Mouse (Mus musculus): ENCODE data around the gene Ppp1r10. TPM values are rescaled to one million over a fixed set of nuclear protein-coding genes. Genes with fewer than 3 reads are reported as not detected.
"Not testable (repeated sequence)": the region's sequence is repeated elsewhere in the genome, so short reads cannot be mapped to it uniquely, and the experiment has no call there.

Gene Ppp1r10
- total RNA-seq, 2 experiments from 2014 or later: 68.3 to 74.5 TPM

DNA sequence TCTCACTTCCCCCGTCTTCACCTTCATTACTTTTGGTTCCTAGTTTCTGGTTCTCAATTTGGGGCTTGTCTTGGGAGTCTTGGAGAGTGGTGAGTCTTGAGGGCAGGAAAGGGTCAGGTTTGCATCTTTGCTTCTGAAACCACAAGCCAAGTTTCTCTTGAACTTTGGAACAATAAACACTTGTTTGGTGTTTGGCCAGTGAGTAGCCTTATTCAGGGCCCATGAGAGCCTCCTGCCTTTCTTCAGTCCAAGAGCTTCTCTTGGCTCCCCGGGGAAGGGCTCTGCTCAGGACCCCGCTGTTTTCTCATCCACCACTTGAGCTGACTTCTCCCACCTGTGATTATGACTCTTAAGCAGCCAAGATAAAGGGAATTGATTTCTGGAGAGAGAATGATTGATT lies 6.3 kb downstream of the Ppp1r10 start:
- DNase-seq (ENCODE audit: low spot score in 2 of 2): no peak

GRCm38 (mm10) chr17:35923281-35923680 lies 7.0 kb downstream of the Ppp1r10 start:
- no peak for DNase-seq (ENCODE audit: low spot score in 2 of 2)

DNA sequence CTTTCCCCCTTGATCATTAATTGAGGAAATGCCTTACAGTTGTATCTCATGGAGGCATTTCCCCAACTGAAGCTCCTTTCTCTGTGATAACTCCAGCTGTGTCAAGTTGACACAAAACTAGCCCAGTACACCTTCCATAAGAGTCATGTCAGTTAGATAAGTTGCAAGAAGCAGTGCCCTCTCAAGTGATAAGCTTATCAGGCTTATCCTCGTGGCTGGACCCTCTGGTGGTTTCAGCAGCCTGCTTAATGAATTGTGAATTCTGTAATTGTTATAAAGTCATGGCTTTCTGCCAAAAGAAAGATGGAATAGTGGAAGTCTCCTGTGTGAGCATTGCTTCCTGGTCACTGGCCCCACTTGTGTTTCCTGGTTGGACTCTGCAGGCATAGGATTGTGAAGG lies 11.2 kb downstream of the Ppp1r10 start:
- DNase-seq (ENCODE audit: low spot score in 2 of 2): no peak

DNA sequence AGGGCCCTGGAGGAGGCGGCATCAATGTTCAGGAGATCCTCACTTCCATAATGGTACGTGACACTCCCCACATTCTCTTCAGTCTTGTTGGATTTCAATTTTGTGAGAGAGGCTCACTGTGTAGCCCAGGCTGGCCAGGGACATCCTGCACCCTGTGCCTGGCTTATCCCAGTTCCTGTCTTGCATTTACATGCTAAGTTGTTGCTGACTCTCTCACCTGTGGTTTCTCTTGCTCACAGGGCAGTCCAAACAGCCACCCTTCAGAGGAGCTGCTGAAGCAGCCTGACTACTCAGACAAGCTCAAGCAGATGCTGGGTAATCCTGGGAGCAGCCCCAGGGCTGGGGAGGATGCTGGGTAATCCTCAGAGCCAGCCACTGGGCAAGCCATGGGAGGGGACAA lies 13.3 kb downstream of the Ppp1r10 start:
- DNase-seq (ENCODE audit: low spot score in 2 of 2): no peak

DNA sequence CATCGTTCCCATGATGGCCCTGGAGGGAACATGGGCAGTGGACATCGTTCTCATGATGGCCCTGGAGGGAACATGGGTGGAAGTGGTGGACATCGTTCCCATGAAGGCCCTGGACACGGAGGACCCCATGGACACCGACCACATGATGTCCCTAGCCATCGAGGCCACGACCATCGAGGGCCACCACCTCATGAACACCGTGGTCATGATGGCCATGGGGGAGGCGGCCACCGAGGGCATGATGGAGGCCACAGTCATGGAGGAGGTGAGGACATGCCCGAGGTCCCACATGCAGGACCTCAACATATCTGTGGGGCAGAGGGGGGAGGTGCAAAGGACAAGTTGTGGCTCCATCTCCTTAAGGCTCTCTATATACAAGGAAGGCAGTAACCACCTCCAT lies 14.4 kb downstream of the Ppp1r10 start:
- no peak for DNase-seq (ENCODE audit: low spot score in 2 of 2)

DNA sequence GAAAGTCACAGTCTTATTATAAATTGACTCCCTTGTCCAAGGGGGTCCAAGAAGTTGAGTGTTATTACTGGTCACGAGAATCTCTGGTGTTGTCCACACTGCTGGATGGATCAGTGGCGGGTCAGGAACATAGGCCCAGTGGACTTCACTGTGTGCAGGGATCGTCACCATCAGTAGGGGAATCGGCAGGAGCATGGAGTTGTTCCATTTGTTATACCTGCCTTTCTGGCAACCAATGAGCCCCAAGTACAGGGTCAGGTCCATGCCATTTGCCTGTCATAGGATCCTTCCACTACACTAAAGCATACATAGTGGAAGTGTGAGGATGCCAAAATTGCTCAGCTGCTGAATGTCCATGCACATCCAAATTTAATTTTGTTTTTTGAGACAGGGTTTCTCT lies 16.4 kb downstream of the Ppp1r10 start:
- no peak for DNase-seq (ENCODE audit: low spot score in 2 of 2)

DNA sequence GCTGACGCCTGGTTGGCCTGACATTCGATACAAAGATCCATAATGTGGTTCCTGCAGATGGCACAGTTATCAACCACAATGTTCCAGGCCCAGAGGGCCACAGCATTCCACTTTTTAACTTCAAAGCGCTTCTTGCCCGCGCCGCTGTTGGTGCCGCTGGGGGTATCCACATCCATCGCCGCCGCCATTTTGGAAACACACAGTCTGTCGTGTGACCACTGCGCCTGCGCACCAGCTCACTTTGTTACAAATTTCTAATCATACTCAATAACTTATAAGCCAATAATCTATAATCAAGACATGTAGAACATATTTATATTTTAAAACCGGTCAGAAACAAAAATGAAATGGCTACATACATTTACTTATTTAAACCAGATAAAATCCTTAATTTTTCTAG lies 19.5 kb downstream of the Ppp1r10 start:
- not testable (repeated sequence) for DNase-seq (ENCODE audit: low spot score in 2 of 2)

DNA sequence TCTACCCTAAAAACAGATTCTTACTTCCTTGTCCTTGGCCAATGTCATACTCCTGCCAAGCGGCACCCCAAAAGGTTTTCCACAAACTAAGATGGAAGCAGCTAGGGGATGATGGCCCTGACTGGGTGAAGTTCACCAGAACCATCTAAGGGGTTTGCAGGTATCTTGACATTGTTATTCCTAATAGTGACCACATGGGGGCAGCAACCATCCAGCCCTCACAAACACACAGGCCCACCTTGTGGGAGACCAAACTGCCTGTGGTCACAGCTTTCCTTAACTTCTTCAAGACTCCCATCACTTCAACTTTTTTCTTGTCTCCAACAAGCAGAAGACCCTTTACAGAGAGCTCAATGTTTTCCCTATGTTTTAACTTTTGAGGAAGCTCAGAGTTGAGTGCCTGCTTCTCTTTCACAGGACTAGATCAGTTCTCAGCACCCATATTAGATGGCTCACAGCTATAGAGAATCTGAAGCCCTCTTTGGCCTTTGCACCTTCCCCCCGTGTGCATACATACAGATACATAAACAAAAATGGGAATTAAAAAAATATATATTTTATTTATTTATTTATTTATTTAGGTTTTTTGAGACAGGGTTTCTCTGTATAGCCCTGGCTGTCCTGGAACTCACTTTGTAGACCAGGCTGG lies 21.6 kb downstream of the Ppp1r10 start:
- DNase-seq (ENCODE audit: low spot score in 2 of 2): no peak

DNA sequence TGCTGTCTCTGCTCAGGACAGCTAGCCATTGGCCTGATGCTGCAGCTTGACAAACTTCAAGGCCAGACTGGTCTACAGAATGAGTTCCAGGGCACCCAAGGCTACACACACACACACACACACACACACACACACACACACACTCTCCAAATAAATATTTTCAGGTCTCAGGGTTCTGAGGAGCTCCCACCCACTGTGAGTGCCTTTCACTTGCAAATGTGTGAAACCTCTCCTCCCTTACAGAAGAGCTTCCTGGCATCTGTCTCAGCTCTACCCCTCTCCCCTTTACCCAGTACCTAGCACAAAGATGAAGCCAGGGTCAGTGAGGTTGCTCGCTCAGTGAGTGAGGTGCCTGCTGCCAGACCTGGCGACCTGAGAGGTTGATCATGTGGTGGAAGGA lies 22.9 kb downstream of the Ppp1r10 start:
- no peak for DNase-seq (ENCODE audit: low spot score in 2 of 2)

DNA sequence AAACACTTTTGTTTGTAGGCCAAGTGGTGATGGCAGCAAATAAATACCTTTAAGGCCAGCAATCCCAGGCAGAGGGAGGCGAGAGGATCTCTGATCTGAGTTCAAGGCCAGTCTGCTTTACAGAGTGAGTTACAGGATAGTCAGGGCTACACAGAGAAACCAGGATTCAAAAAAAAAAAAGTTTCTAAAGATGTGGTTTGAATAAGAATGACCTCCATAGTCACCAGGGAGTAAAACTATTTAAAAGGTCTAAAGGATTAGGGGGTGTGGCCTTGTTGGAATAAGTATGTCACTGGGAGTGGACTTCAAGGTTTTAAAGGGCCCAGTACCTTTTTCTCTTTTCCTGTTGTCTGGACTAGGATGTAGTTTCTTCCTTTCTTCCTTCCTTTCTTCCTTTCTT lies 23.7 kb downstream of the Ppp1r10 start:
- DNase-seq (ENCODE audit: low spot score in 2 of 2): no peak

GRCm38 (mm10) chr17:35950946-35951345 lies 34.7 kb downstream of the Ppp1r10 start:
- not testable (repeated sequence) for DNase-seq (ENCODE audit: low spot score in 2 of 2)

GRCm38 (mm10) chr17:35952559-35952958 lies 36.3 kb downstream of the Ppp1r10 start:
- not testable (repeated sequence) for DNase-seq (ENCODE audit: low spot score in 2 of 2)

GRCm38 (mm10) chr17:35954665-35955064 lies 38.4 kb downstream of the Ppp1r10 start:
- no peak for DNase-seq (ENCODE audit: low spot score in 2 of 2)

DNA sequence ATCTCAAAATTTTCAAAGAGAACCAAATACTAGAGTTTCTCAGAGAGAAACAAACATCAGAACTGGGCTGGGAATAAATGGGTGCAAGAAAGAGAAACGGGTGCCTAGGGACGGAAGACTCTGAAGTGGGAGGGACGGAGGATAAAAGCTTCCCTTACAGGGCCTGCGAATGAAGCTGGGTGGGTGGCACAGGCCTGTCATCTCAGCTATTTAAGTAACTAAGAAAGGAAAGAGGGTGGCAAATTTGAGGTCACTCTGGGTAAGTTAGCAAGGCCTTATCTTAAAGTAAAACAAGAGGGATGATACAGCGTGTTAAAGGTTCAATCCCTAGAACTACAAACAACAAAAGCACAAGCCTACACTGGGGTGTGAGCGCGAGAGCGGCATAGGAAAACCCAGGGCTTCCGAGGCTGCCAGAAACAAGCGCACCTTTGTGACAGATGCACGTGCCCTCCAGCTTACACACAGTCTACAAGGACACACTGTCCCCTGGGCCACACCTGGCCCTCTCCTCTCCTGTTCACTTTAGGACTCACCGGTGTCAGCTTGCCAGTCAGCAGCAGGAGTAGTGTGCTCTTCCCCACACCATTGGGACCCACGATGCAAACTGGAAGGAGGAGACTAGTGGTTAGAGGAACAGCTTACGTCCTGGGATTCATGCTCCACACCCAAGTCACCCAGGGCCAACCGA lies 42.4 kb downstream of the Ppp1r10 start:
- no peak for DNase-seq (ENCODE audit: low spot score in 2 of 2)

DNA sequence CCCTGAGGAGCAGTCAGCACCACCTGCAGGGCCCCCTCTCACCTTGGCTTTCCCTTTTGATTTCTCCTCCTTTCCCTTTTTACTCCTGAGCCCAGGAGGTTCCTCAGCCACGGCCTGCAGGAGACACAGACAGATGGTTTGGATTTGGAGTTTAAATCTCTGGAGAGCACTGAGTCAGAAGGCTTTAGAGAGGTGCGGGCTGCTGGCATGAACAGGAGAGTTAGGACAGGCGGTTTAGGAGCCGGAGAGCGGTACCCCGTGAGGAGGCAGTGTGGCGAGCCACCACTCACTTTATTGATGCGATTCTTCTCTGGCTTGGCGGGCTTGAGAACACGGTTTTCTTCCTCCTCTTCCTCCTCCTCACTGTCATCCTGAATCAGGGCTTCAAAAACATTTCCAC lies 47.0 kb downstream of the Ppp1r10 start:
- no peak for DNase-seq (ENCODE audit: low spot score in 2 of 2)

DNA sequence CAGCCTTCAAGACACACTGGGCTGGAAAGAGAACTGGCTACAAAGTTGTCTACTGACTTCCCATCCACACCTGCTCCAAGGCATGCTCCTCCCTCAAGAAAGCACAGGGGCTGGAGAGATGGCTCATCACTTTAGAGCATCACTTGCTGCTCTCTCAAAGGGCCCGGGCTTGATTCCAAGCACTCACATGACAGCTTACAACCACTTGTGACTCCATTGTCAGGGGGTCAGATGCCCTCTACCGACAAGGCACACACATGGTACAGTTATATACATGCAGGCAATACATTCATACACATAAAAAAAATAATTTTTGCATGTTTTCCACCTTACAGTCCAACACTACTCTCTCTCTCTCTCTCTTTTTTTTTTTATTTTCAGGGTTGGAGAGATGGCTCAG lies 51.4 kb downstream of the Ppp1r10 start:
- DNase-seq (ENCODE audit: low spot score in 2 of 2): no peak

- DNase-seq (ENCODE audit: low spot score in 2 of 2): peak; percentile 96 to 98
Observed at GRCm38 (mm10) chr17:35969418-35970389, 53.5 kb downstream of the Ppp1r10 start, which contains the start of gene Abcf1. Gene Abcf1, minus strand, starts transcription at chr17:35969761.

- DNase-seq (ENCODE audit: low spot score in 2 of 2): no peak
Observed at GRCm38 (mm10) chr17:35972131-35972530, 55.9 kb downstream of the Ppp1r10 start.

- DNase-seq (ENCODE audit: low spot score in 2 of 2): peak; percentile 93 to 96
Observed at GRCm38 (mm10) chr17:35978811-35979400, 62.7 kb downstream of the Ppp1r10 start.

GRCm38 (mm10) chr17:35979401-35980362 lies 63.4 kb downstream of the Ppp1r10 start, which contains the start of the genes Gnl1 and Prr3:
Gene Gnl1, plus strand, starts transcription at chr17:35979851.
Gene Prr3, minus strand, starts transcription at chr17:35980236.
- peak; percentile 93 to 99 for DNase-seq (ENCODE audit: low spot score in 2 of 2)

All from layer of hippocampus, postnatal 14 days (tissue).